Mouse (Mus musculus) forebrain, embryonic 15.5 days (tissue): ENCODE data around the gene Mybpc3. TPM values are rescaled to one million over a fixed set of nuclear protein-coding genes. Genes with fewer than 3 reads are reported as not detected.

Experiments used
- ATAC-seq: fragments of 200-750 bp; cut with Nextera tagmentation; replicated peaks from 2 replicates; pipeline ENCODE4 v1.8.0; 2017; ENCODE audit warnings: mild to moderate bottlenecking, moderate TSS enrichment, moderate library complexity
- H3K27ac ChIP-seq: fragments of 300-500 bp; sonication (generic); replicated peaks from 2 replicates; pipeline ENCODE4 v1.5.1; 2015; ENCODE audit warnings: mild to moderate bottlenecking, inconsistent platforms
- H3K27me3 ChIP-seq: fragments of 300-500 bp; sonication (generic); 2 replicates; pipeline ENCODE4 v1.6.1; 2015; ENCODE audit warnings: inconsistent platforms
- H3K36me3 ChIP-seq: fragments of 300-500 bp; sonication (generic); 2 replicates; pipeline ENCODE4 v1.6.1; 2015; ENCODE audit warnings: mild to moderate bottlenecking, inconsistent platforms
- H3K4me1 ChIP-seq: fragments of 300-500 bp; sonication (generic); 2 replicates; pipeline ENCODE4 v1.6.1; 2015; ENCODE audit warnings: inconsistent platforms
- H3K4me2 ChIP-seq: fragments of 300-500 bp; sonication (generic); replicated peaks from 2 replicates; pipeline ENCODE4 v1.6.1; 2015; ENCODE audit warnings: mild to moderate bottlenecking, inconsistent platforms
- H3K4me3 ChIP-seq: fragments of 300-500 bp; sonication (generic); 2 replicates; pipeline ENCODE4 v1.5.1; 2015; ENCODE audit warnings: mild to moderate bottlenecking, inconsistent platforms
- H3K9ac ChIP-seq: fragments of 300-500 bp; sonication (generic); replicated peaks from 2 replicates; pipeline ENCODE4 v1.6.1; 2015; ENCODE audit warnings: mild to moderate bottlenecking, inconsistent platforms
- H3K9me3 ChIP-seq: fragments of 300-500 bp; sonication (generic); 2 replicates; pipeline ENCODE4 v1.6.1; 2016; ENCODE audit warnings: inconsistent platforms
- WGBS: fragments of 180-500 bp; shearing (Covaris S2); methylation state at CpG from one replicate; pipeline ENCODE4 v1.1.7; 2015; ENCODE audit warnings: mixed read lengths; 5-methylcytosine and 5-hydroxymethylcytosine counted together
- polyA plus RNA-seq: library from polyadenylated mRNA; unstranded; fragments of >200 nt; fragmentation: Nextera tagmentation; extraction: Ambion mirVana; gene quantifications from 2 replicates; pipeline ENCODE4 v1.2.1, GENCODE M21; 2015

Mybpc3 gene
- polyA plus RNA-seq, 1 experiment from 2014 or later, result not detected

DNA sequence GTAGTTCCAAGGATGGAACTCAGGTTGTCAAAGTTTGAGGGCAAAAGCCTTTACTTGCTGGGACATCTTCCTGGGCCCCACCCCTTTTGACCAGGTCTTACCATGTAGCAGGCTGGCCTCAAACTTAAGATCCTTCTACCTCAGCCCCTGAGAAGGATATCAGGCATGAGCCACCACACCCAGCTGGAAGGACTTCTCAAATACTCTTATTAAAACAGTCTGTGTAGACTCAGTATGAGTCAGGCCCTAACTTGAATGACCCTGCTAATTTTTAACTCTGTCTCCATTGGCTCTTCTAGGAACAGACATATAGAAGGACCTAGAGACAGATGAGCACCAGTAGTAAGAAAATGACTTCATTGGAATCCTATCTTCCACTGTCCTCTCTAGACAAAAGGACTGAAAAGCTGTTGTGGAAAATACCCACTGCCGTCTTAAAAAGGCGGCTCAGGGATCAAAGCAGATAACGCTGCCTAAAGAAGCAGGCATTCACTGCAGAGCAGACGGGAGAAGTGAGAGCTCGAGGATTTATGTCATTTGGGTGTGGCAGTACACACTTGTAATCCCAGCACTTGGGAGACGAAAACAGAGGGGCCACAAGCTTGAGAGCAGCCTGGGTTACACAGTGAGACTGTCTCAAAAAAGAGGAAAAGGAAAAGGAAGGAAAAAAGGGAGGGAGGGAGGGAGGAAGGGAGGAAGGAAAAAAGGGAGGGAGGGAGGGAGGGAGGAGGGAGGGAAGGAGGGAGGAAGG, 39.2 kb downstream of the Mybpc3 start:
- H3K27ac ChIP-seq, result no peak overlapping the region
- 37% methylated on average over 6 of the region's 6 CpGs for WGBS
- no peaks in the 10 kb centered on the region for H3K9me3 ChIP-seq
- H3K27me3 ChIP-seq, result no peaks in the 10 kb centered on the region
- ATAC-seq, result no peak
- no peak overlapping the region for H3K4me3 ChIP-seq
- H3K4me2 ChIP-seq, result no peak overlapping the region
- H3K36me3 ChIP-seq, result peaks cover 87% of the 10 kb centered on the region
- no peak overlapping the region for H3K9ac ChIP-seq
- H3K4me1 ChIP-seq, result no peaks in the 10 kb centered on the region

DNA sequence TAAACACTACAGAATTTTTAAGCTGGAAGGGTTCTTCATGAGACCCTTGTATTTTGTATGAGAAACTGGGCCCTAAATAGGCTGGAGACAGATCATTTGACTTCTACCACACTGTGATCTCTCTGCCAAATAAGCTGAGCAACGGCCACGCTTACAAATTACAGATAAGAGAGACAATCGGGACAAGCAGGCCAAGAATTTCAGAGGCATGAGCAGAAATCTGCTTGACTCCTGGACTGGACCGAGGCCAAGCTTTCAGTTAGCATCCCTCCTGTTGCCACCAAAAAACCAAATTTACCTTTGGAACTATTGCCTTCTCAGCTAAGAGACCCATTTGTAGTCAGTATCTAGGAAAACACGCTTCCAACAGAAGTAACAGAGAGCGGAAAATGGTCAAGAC, 42.6 kb downstream of the Mybpc3 start:
- no peak for ATAC-seq
- H3K4me1 ChIP-seq, result no peaks in the 10 kb centered on the region
- peaks cover 89% of the 10 kb centered on the region for H3K36me3 ChIP-seq
- no peak overlapping the region for H3K27ac ChIP-seq
- no peaks in the 10 kb centered on the region for H3K9me3 ChIP-seq
- H3K4me2 ChIP-seq, result no peak overlapping the region
- 93% methylated on average over 6 of the region's 6 CpGs for WGBS
- H3K4me3 ChIP-seq, result no peak overlapping the region
- H3K9ac ChIP-seq, result no peak overlapping the region
- H3K27me3 ChIP-seq, result no peaks in the 10 kb centered on the region

DNA sequence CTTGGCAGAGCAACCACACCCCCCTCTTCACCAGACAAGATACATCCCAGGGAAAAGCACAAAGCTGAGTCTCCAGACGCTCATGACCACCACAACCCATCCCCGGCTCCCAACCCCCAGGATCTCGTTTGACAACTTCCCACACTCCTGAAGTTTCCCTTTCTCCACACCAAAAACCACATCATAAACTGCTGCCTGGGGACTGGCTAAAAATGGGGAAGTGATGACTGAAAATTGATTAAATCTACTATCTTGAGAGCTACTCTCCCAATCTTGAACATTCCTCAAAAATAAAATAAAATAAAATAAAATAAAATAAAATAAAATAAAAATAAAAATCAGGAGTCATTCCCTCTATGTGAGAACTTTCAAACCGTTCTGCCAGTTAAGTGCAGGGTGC, 45.0 kb downstream of the Mybpc3 start:
- Histone ChIP-seq H3K4me2 (no peak overlapping the region), H3K4me1 (no peaks in the 10 kb centered on the region), H3K36me3 (peaks cover 89% of the 10 kb centered on the region), H3K27me3 (no peaks in the 10 kb centered on the region), H3K27ac (no peak overlapping the region), H3K4me3 (no peak overlapping the region), H3K9me3 (no peaks in the 10 kb centered on the region), H3K9ac (no peak overlapping the region)
- 90% methylated on average over 4 of the region's 4 CpGs for WGBS
- ATAC-seq, result no peak

DNA sequence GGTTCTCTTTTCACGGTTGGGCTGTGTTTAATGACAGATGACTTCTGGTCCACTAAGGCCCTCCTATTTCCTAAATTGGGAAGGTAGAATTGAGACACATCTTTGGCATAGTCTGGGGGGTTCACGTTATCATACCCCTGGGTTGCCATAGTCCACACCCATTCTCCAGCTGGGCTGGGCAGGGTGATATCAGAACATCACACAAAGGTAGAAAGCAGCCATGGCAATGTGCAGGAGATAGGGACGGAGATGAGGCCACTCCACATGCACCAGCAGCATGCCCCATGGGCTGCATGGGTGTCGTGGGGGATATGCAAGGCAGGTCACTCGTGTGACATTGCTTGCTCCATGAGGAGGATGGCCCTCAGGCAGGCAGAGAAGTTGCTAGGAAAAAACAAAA, 45.6 kb downstream of the Mybpc3 start:
- Histone ChIP-seq H3K9me3 (no peaks in the 10 kb centered on the region), H3K27me3 (no peaks in the 10 kb centered on the region), H3K4me2 (no peak overlapping the region), H3K9ac (no peak overlapping the region), H3K4me1 (no peaks in the 10 kb centered on the region), H3K36me3 (peaks cover 89% of the 10 kb centered on the region), H3K4me3 (no peak overlapping the region), H3K27ac (no peak overlapping the region)
- ATAC-seq, result no peak
- WGBS, result 93% methylated on average over 5 of the region's 5 CpGs

DNA sequence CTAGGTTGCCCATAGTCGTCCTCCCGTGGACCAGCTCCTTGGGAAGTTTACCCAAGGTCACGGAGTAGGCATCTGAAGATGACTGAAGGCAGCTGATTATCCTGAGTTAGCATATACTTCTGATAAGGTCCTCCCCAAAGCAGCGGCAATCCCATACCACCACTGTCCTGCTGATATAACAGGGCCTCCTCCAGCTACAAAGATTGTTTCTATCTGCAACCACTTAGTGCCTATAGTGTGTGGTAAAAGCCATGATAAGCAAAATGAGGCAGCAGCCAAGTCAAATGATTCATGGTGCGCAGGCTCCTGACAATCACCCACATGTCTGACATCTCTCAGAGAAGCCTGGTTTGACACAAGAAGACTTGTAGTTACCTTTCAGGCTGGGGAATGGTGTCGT, 47.0 kb downstream of the Mybpc3 start:
- Histone ChIP-seq H3K4me1 (no peaks in the 10 kb centered on the region), H3K9ac (no peak overlapping the region), H3K4me2 (no peak overlapping the region), H3K4me3 (no peak overlapping the region), H3K27ac (no peak overlapping the region), H3K36me3 (peaks cover 92% of the 10 kb centered on the region), H3K9me3 (no peaks in the 10 kb centered on the region), H3K27me3 (no peaks in the 10 kb centered on the region)
- no peak for ATAC-seq
- 89% methylated on average over 6 of the region's 6 CpGs for WGBS

DNA sequence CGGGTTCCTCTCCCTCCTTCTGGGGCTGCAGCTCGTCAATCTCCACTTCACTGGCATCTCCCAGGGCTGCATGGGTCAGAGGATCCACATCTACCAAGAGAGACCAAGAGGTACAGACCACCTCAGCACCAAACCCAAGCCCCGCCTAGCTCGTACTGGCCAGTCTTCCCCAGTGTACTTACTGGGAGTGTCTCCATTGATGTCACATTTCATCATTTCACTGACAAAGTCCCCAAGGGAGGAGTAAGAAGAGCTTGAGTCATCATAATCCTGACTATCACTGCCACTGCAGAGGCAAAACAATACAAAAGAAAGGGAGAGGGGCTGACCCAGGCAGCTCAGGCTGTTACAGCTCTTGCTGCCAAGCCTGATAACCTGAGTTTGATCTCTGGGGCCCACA, 49.7 kb downstream of the Mybpc3 start:
- Histone ChIP-seq H3K9me3 (no peaks in the 10 kb centered on the region), H3K27ac (no peak overlapping the region), H3K4me3 (no peak overlapping the region), H3K4me2 (no peak overlapping the region), H3K27me3 (no peaks in the 10 kb centered on the region), H3K9ac (no peak overlapping the region), H3K36me3 (peaks cover 90% of the 10 kb centered on the region), H3K4me1 (no peaks in the 10 kb centered on the region)
- ATAC-seq, result no peak
- 80% methylated on average over 4 of the region's 4 CpGs for WGBS

DNA sequence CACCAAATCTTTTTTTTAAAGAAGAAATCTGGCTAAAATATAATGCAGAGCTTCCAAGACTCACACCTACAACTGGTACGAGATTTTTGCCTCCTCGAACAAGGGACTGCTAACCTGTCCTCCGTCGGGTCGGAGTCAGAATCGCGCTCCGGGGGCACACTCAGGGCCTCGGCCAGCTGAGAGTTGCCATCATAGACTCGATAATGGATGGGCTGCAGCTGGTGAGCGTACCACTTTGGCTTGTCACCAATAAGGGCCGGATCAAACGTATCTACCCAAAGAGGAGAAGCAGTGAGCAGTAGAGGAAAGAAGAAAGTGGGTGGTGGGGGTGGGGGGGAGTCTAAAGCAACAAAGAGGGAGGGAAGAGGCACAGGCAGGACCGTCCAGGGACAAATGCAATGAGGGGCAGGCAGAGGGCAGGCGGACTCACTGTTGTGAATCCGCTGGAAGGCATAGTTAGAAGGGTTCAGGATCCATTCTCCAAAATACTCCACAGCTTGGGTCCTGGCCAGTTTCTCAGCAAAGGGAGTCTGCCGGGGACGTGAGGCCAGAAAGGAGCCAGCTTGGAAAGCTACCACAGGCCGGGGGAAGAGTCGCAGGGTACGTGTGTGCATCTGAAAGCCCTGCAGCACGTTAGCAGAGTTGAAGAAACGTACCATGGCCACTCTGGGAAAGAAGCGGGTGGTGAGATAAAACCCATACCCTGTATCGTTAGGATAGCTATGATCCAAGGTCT, 51.8 kb downstream of the Mybpc3 start:
- H3K4me1 ChIP-seq, result no peaks in the 10 kb centered on the region
- WGBS, result 89% methylated on average over 25 of the region's 25 CpGs
- no peak overlapping the region for H3K4me2 ChIP-seq
- H3K9ac ChIP-seq, result no peak overlapping the region
- no peak for ATAC-seq
- H3K27ac ChIP-seq, result no peak overlapping the region
- no peaks in the 10 kb centered on the region for H3K27me3 ChIP-seq
- no peaks in the 10 kb centered on the region for H3K9me3 ChIP-seq
- H3K4me3 ChIP-seq, result no peak overlapping the region
- H3K36me3 ChIP-seq, result peaks cover 90% of the 10 kb centered on the region

DNA sequence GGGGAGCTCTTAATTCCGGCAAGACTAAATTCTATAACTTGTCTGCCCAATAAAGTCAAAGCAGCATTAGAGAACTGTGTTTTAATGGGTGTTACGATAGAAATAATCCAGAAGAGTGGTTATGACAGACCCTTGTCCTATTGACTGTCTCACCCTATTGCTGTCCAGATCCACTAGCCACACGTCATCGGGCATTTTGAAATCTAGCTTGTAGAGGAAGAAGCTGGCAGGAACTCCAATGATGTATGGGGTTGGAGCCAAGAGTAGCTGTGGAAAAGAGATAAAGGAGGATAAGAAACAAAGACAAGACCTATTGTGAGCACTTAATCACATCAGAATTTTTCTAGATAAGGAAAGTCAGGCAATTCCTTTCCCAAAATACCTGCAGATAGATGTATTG, 57.5 kb downstream of the Mybpc3 start:
- Histone ChIP-seq H3K27me3 (no peaks in the 10 kb centered on the region), H3K4me3 (no peak overlapping the region), H3K4me2 (no peak overlapping the region), H3K9ac (no peak overlapping the region), H3K36me3 (peaks cover 68% of the 10 kb centered on the region), H3K9me3 (no peaks in the 10 kb centered on the region), H3K4me1 (peaks cover 7% of the 10 kb centered on the region), H3K27ac (no peak overlapping the region)
- WGBS, result 89% methylated on average over 4 of the region's 4 CpGs
- no peak for ATAC-seq

DNA sequence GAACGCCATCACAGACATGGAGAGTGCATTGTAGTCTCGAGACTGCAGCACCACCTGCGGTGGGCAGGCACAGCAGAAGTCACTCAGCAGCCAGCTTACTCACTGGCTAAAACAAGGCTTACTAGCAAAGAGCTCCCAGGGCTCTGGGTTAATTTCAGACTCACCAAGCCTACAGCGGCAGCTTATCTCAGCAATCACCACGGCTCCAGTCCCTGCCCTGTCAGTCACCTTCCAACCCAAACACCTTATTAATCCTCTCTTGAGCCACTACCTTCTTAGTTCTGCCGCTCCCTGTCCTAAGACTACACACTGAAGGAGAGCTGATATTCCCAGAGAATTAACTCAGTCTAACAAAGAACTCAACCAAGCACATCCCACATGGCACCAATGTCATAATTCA, 58.3 kb downstream of the Mybpc3 start:
- Histone ChIP-seq H3K4me1 (peaks cover 15% of the 10 kb centered on the region), H3K4me2 (no peak overlapping the region), H3K27ac (no peak overlapping the region), H3K36me3 (peaks cover 63% of the 10 kb centered on the region), H3K9ac (no peak overlapping the region), H3K4me3 (no peak overlapping the region), H3K27me3 (no peaks in the 10 kb centered on the region), H3K9me3 (no peaks in the 10 kb centered on the region)
- WGBS, result 80% methylated on average over 6 of the region's 6 CpGs
- ATAC-seq, result no peak

DNA sequence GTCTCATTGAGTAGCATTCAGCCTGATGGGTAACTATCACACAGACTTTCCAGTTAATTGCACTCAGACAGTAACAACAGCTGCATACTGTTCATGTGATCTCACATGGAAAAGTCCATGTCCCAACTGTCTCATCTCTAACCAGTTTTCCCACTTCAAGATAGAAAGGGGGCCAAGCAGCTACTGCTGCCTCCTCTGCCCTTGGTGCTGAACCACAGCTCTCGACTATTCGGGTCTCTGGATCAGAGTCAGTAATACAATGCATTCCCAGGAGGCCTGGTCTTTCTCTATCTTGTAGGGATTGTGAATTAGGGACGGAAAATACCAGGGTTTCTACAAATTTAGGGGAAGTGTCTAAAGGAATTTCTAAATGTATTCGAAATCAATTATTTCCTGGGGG, 61.9 kb downstream of the Mybpc3 start:
- Histone ChIP-seq H3K9me3 (no peaks in the 10 kb centered on the region), H3K36me3 (peaks cover 28% of the 10 kb centered on the region), H3K27me3 (no peaks in the 10 kb centered on the region), H3K9ac (no peak overlapping the region), H3K27ac (no peak overlapping the region), H3K4me3 (no peak overlapping the region), H3K4me2 (no peak overlapping the region), H3K4me1 (peaks cover 28% of the 10 kb centered on the region)
- ATAC-seq, result no peak
- WGBS, result 49% methylated on average over 4 of the region's 4 CpGs

DNA sequence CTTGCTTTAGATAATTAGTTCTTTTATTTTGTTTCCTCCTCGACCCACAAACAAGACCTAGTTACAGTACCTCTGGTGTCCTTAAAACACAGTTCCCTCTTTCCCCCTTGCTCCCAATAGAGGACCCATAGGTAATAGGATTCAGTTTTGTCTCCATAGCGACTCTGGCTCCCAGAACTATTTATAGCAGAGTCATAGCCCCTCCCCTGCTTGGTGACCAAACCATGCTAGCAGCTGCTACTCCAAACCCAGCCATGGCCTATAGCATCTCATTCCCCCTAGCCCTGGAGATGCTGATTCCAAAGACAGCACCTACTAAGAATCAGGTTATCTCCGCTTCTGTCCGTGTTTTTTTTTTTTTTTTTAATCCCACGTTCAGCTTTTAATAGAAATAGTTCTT, 62.8 kb downstream of the Mybpc3 start:
- Histone ChIP-seq H3K9ac (peak overlapping the region; percentile 90; the same call in 1 of the 2 replicates), H3K27ac (no peak overlapping the region), H3K36me3 (peaks cover 23% of the 10 kb centered on the region), H3K9me3 (no peaks in the 10 kb centered on the region), H3K4me2 (peak overlapping the region; percentile 77; the same call in 1 of the 2 replicates), H3K4me1 (peaks cover 28% of the 10 kb centered on the region), H3K27me3 (no peaks in the 10 kb centered on the region), H3K4me3 (no peak overlapping the region)
- 69% methylated on average over 5 of the region's 5 CpGs for WGBS
- ATAC-seq, result no peak

DNA sequence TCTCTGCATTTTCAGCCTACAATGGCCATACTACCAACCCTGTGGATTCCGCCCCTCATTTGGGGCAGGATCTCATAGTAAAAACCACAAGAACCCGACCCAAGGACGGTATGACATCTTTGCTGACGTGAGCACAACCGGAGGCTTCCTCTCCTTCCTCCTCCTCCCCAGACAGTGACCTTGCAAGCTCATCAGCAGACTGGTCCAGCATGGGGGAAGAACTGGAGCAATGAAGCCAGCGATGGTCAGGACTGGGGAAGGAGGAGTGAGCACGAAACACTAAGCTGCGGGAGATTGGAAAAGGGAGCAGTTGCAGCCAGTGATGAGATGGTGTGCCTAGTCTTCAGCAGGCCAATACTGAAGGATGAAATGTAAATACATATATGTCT, 64.1 kb downstream of the Mybpc3 start:
- H3K4me1 ChIP-seq, result peaks cover 28% of the 10 kb centered on the region
- H3K27me3 ChIP-seq, result no peaks in the 10 kb centered on the region
- peak overlapping the region; percentile 77 for H3K4me2 ChIP-seq
- H3K9ac ChIP-seq, result peak overlapping the region; percentile 90
- no peaks in the 10 kb centered on the region for H3K9me3 ChIP-seq
- ATAC-seq, result no peak
- H3K36me3 ChIP-seq, result peaks cover 10% of the 10 kb centered on the region
- H3K4me3 ChIP-seq, result peak overlapping the region; percentile 96
- 7% methylated on average over 8 of the region's 8 CpGs for WGBS
- peak overlapping the region; percentile 97 for H3K27ac ChIP-seq
